Mouse (Mus musculus) midbrain, postnatal 0 days (tissue): ENCODE measurements at regions not wholly inside any gene's neighbourhood (a gene's known extent, or its start where the extent isn't known, plus 50 kb on each side); places are given as distances from the start of the nearest gene placed in this dataset.

ENCODE experiments used
- ATAC-seq: fragments of 200-750 bp; cut with Nextera tagmentation; 2 replicates; pipeline ENCODE4 v1.8.0; 2017; ENCODE audit warnings: moderate number of reproducible peaks, mild to moderate bottlenecking, moderate TSS enrichment, moderate library complexity; ENCODE audit not compliant: low FRiP score
- DNase-seq: peaks from one replicate; pipeline ENCODE4 v3.0.0-alpha.2; 2015; ENCODE audit warnings: low spot score
- H3K27ac ChIP-seq: fragments of 300-500 bp; sonication (generic); 2 replicates; pipeline ENCODE4 v1.5.1; 2014; ENCODE audit warnings: low read depth, mild to moderate bottlenecking, low read length, mixed read lengths
- H3K27me3 ChIP-seq: fragments of 300-500 bp; sonication (generic); 2 replicates; pipeline ENCODE4 v1.6.1; 2014; ENCODE audit warnings: low read length, control low read depth, mixed read lengths; ENCODE audit not compliant: insufficient read depth
- H3K36me3 ChIP-seq: fragments of 300-500 bp; sonication (generic); 2 replicates; pipeline ENCODE4 v1.6.1; 2014; ENCODE audit warnings: low read length, control low read depth, mixed read lengths; ENCODE audit not compliant: insufficient read depth
- H3K4me1 ChIP-seq: fragments of 300-500 bp; sonication (generic); 2 replicates; pipeline ENCODE4 v1.6.1; 2014; ENCODE audit warnings: mild to moderate bottlenecking, control low read depth, antibody characterized with exemption, low read length, mixed read lengths; ENCODE audit not compliant: insufficient read depth
- H3K4me2 ChIP-seq: fragments of 300-500 bp; sonication (generic); 2 replicates; pipeline ENCODE4 v1.6.1; 2014; ENCODE audit warnings: low read depth, mild to moderate bottlenecking, low read length, mixed read lengths; ENCODE audit not compliant: poor library complexity, severe bottlenecking
- H3K4me3 ChIP-seq: fragments of 300-500 bp; sonication (generic); 2 replicates; pipeline ENCODE4 v1.5.1; 2014; ENCODE audit warnings: low read depth, mild to moderate bottlenecking, low read length, moderate library complexity
- H3K9ac ChIP-seq: fragments of 300-500 bp; sonication (generic); replicated peaks from 2 replicates; pipeline ENCODE4 v1.6.1; 2014; ENCODE audit warnings: mild to moderate bottlenecking, low read length, moderate library complexity, mixed read lengths; ENCODE audit not compliant: poor library complexity, severe bottlenecking
- H3K9me3 ChIP-seq: fragments of 300-500 bp; sonication (generic); 2 replicates; pipeline ENCODE4 v1.6.1; 2016; ENCODE audit warnings: low read length, control low read depth
- CTCF ChIP-seq: IDR thresholded peaks from 2 replicates; pipeline ENCODE4 v1.5.1; 2016; ENCODE audit warnings: antibody characterized with exemption, mild to moderate bottlenecking
- WGBS: fragments of 180-500 bp; shearing (Covaris S2); extraction: QIAGEN DNeasy Blood & Tissue Kit; methylation state at CpG from one replicate; pipeline ENCODE4 v1.1.7; 2014; 5-methylcytosine and 5-hydroxymethylcytosine counted together

GRCm38 (mm10) chr13:52361177-52361846, 169.8 kb downstream of the Diras2 start:
- no peak for DNase-seq
- 0 out of 2 replicates have a peak overlapping the region, but pooled peaks have one; percentile 38 for H3K27ac ChIP-seq

DNA sequence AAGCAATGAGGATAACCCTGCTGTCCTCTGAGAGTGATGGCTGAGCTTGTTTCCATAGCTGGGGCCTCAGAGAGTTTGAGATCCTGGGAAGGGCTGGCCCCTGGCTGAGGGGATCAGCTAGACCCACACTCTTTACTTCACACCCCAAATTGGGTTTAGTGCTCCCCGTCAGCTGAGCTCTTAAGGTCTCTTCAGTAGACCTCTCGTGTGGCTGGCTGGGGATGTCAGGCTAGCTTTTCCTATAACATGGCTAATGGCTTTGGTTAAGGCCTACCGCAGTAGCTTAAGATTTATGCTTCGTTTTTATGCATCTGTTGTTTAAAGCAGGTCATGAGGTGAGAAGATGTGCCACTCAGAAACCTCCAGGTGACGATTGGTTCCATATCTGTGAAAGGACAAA, 168.8 kb downstream of the Diras2 start:
- 92% methylated on average over 5 of the region's 5 CpGs for WGBS
- no peaks in the 10 kb centered on the region for H3K27me3 ChIP-seq
- no peaks in the 10 kb centered on the region for H3K36me3 ChIP-seq
- H3K9me3 ChIP-seq = no peaks in the 10 kb centered on the region
- no peak overlapping the region for H3K9ac ChIP-seq
- no peak overlapping the region for H3K4me3 ChIP-seq
- DNase-seq (no peak), ATAC-seq (no peak)
- no peaks in the 10 kb centered on the region for H3K4me1 ChIP-seq
- no peak overlapping the region for H3K4me2 ChIP-seq
- no peak overlapping the region for H3K27ac ChIP-seq
- TF ChIP-seq CTCF = no peak

More at GRCm38 (mm10) chr13:52361177-52361846, 169.8 kb downstream of the Diras2 start:
- Histone ChIP-seq H3K9ac (no peak overlapping the region), H3K4me3 (no peak overlapping the region), H3K4me2 (no peak overlapping the region), H3K36me3 (no peaks in the 10 kb centered on the region), H3K4me1 (no peaks in the 10 kb centered on the region), H3K27me3 (no peaks in the 10 kb centered on the region), H3K9me3 (no peaks in the 10 kb centered on the region)
- no peak for ATAC-seq
- TF ChIP-seq CTCF = no peak
- 55% methylated on average over 4 of the region's 4 CpGs for WGBS

- H3K9ac ChIP-seq = no peak overlapping the region
- ATAC-seq = no peak
- no peak overlapping the region for H3K27ac ChIP-seq
Observed at GRCm38 (mm10) chr13:52369851-52370250, 161.2 kb downstream of the Diras2 start.

GRCm38 (mm10) chr13:52371986-52372385, 159.1 kb downstream of the Diras2 start:
- no peak for TF ChIP-seq CTCF
- Histone ChIP-seq H3K36me3 (no peaks in the 10 kb centered on the region), H3K9me3 (no peaks in the 10 kb centered on the region), H3K4me2 (no peak overlapping the region), H3K9ac (no peak overlapping the region), H3K4me3 (no peak overlapping the region), H3K4me1 (no peaks in the 10 kb centered on the region; the same call in 1 of the 2 replicates), H3K27me3 (no peaks in the 10 kb centered on the region), H3K27ac (no peak overlapping the region)
- no peak for ATAC-seq
- DNase-seq = no peak
- WGBS = 83% methylated on average over 3 of the region's 3 CpGs

More at GRCm38 (mm10) chr13:52369851-52370250, 161.2 kb downstream of the Diras2 start:
- Histone ChIP-seq H3K9me3 (no peaks in the 10 kb centered on the region), H3K4me1 (no peaks in the 10 kb centered on the region; the same call in 1 of the 2 replicates), H3K27me3 (no peaks in the 10 kb centered on the region), H3K36me3 (no peaks in the 10 kb centered on the region), H3K4me3 (no peak overlapping the region), H3K4me2 (no peak overlapping the region)
- DNase-seq = no peak
- TF ChIP-seq CTCF = no peak

DNA sequence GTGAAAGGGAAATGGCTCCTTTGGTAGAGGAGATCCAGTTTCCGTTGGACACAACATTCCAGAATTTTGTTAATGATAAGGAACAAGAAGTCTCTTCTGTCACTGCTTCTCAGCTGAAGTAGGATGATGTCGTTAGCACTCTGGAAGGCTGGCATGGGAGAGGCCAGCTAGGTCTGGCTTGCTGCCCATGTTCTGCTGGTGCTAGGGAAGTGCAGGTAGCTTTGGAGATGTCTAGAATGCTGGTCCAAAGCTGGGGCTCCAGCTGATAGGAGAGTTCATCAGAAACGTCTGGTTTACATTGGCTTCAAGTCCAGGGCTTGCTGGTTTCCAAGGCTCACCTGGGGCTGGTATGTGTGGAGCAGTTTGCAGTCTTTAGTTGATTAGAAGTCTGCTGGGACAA, 156.3 kb downstream of the Diras2 start:
- no peak overlapping the region for H3K4me2 ChIP-seq
- H3K4me3 ChIP-seq = no peak overlapping the region
- no peaks in the 10 kb centered on the region for H3K36me3 ChIP-seq
- H3K27ac ChIP-seq = no peak overlapping the region
- DNase-seq = no peak
- H3K9ac ChIP-seq = no peak overlapping the region
- H3K9me3 ChIP-seq = no peaks in the 10 kb centered on the region
- no peaks in the 10 kb centered on the region; the same call in 1 of the 2 replicates for H3K4me1 ChIP-seq
- no peak for TF ChIP-seq CTCF
- WGBS = 78% methylated on average over 3 of the region's 3 CpGs
- no peak for ATAC-seq
- H3K27me3 ChIP-seq = no peaks in the 10 kb centered on the region

DNA sequence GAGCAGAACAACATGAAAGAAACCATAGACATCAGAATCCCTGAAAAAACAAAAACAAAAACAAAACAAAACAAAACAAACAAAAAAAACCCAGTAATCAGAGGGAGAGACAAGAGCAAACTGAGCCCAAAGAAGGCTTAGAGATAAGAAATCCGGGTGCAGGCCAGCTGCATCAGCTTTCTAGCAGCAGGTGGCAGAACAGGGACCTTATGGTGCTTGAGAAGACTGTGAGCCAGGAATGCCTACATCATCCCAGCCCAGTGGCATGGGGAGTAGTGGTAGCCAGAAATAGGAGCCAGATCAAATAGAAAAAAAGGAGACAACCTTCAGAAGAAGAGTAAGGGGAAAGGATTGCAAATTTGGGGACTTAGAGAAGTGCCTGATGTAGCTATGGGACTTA, 152.8 kb downstream of the Diras2 start:
- H3K4me2 ChIP-seq = no peak overlapping the region
- H3K27ac ChIP-seq = no peak overlapping the region
- ATAC-seq (no peak), DNase-seq (no peak)
- H3K9ac ChIP-seq = no peak overlapping the region
- 42% methylated on average over 1 of the region's 1 CpGs for WGBS
- H3K4me1 ChIP-seq = no peaks in the 10 kb centered on the region
- H3K4me3 ChIP-seq = no peak overlapping the region
- peak; percentile 11; the same call in 1 of the 2 replicates for TF ChIP-seq CTCF
- H3K36me3 ChIP-seq = no peaks in the 10 kb centered on the region
- no peaks in the 10 kb centered on the region for H3K9me3 ChIP-seq
- H3K27me3 ChIP-seq = no peaks in the 10 kb centered on the region
